Mouse (Mus musculus) large intestine, adult 2 months (tissue): Measurements from ENCODE around the gene Gadd45b. TPM values are rescaled to one million over a fixed set of nuclear protein-coding genes. Genes with fewer than 3 reads are reported as not detected.

Experiments used
- DNase-seq: peaks from one replicate; pipeline ENCODE4 v3.0.0-alpha.2; 2012; ENCODE audit warnings: low read depth, low spot score
- WGBS: fragments of 180-500 bp; shearing (Covaris S2); methylation state at CpG from one replicate; pipeline ENCODE4 v1.1.7; 2018; 5-methylcytosine and 5-hydroxymethylcytosine counted together
- polyA plus RNA-seq: library from polyadenylated mRNA; depleted of rRNA; stranded (reverse); fragments of >200 nt; gene quantifications from 2 replicates; pipeline ENCODE4 v1.2.3, GENCODE M21; 2012

Gadd45b gene
- polyA plus RNA-seq, 1 experiment, result 18.3 TPM

GRCm38 (mm10) chr10:80904709-80905108, 25.2 kb upstream of the Gadd45b start:
- DNase-seq, result no peak
- WGBS, result 92% methylated on average over 11 of the region's 11 CpGs

GRCm38 (mm10) chr10:80909375-80910162, 20.3 kb upstream of the Gadd45b start:
- WGBS, result 94% methylated on average over 22 of the region's 22 CpGs
- DNase-seq, result no peak

- 95% methylated on average over 4 of the region's 4 CpGs for WGBS
- no peak for DNase-seq
These were observed 18.5 kb upstream of the Gadd45b start for GRCm38 (mm10) chr10:80911354-80911753.

- no peak for DNase-seq
These were observed 18.0 kb upstream of the Gadd45b start for GRCm38 (mm10) chr10:80911891-80912290.

GRCm38 (mm10) chr10:80913364-80914011, 16.4 kb upstream of the Gadd45b start:
- 61% methylated on average over 7 of the region's 8 CpGs for WGBS
- DNase-seq, result no peak

- DNase-seq, result no peak
- 32% methylated on average over 5 of the region's 5 CpGs for WGBS
These were observed 15.6 kb upstream of the Gadd45b start for GRCm38 (mm10) chr10:80914253-80914656.

- WGBS, result 42% methylated on average over 2 of the region's 2 CpGs
These were observed 14.6 kb upstream of the Gadd45b start for GRCm38 (mm10) chr10:80915260-80915659.

GRCm38 (mm10) chr10:80915736-80916135, 14.1 kb upstream of the Gadd45b start:
- DNase-seq, result no peak
- 60% methylated on average over 4 of the region's 4 CpGs for WGBS

More at GRCm38 (mm10) chr10:80915260-80915659, 14.6 kb upstream of the Gadd45b start:
- no peak for DNase-seq

- WGBS, result under 1% methylated on average over 15 of the region's 15 CpGs
- DNase-seq, result no peak
These were observed 12.5 kb upstream of the Gadd45b start for GRCm38 (mm10) chr10:80917336-80917778.

GRCm38 (mm10) chr10:80917779-80918434, 12.0 kb upstream of the Gadd45b start, which contains the start of gene Lmnb2:
Lmnb2 (minus strand) TSS chr10:80918245.
- no peak for DNase-seq
- under 1% methylated on average over 61 of the region's 61 CpGs for WGBS

GRCm38 (mm10) chr10:80921923-80922322, 8.0 kb upstream of the Gadd45b start:
- WGBS, result 38% methylated on average over 16 of the region's 16 CpGs
- DNase-seq, result no peak

- DNase-seq, result no peak
- 40% methylated on average over 3 of the region's 3 CpGs for whole genome bisulfite sequencing
These were observed 4.4 kb upstream of the Gadd45b start for GRCm38 (mm10) chr10:80925472-80925871.

GRCm38 (mm10) chr10:80928586-80929298, 1.1 kb upstream of the Gadd45b start:
- no peak for DNase-seq
- under 1% methylated on average over 48 of the region's 48 CpGs for WGBS

GRCm38 (mm10) chr10:80930361-80931152, 684 bp downstream of the Gadd45b start:
- DNase-seq, result no peak
- 2% methylated on average over 45 of the region's 45 CpGs for WGBS

GRCm38 (mm10) chr10:80931153-80931671, 1.3 kb downstream of the Gadd45b start:
- WGBS, result 15% methylated on average over 14 of the region's 14 CpGs
- DNase-seq, result no peak

- 29% methylated on average over 26 of the region's 26 CpGs for WGBS
- DNase-seq, result no peak
These were observed 1.8 kb downstream of the Gadd45b start for GRCm38 (mm10) chr10:80931695-80932094.

GRCm38 (mm10) chr10:80932206-80932605, 2.3 kb downstream of the Gadd45b start:
- 4% methylated on average over 20 of the region's 20 CpGs for WGBS
- DNase-seq, result no peak

- WGBS, result 7% methylated on average over 17 of the region's 17 CpGs
- DNase-seq, result no peak
These were observed 3.0 kb downstream of the Gadd45b start for GRCm38 (mm10) chr10:80932700-80933420.
